Mouse (Mus musculus) erythroblast, embryonic 14.5 days (primary cell): ENCODE data around the gene Tmem132d.

Experiments used
- GATA1 ChIP-seq: IDR thresholded peaks from 2 replicates; pipeline ENCODE4 v1.6.1; 2012; ENCODE audit warnings: low read length, inconsistent platforms, mixed read lengths
- TAL1 ChIP-seq: IDR thresholded peaks from 3 replicates; pipeline ENCODE4 v1.6.1; 2012; ENCODE audit warnings: low read length, inconsistent platforms, mixed read lengths

DNA sequence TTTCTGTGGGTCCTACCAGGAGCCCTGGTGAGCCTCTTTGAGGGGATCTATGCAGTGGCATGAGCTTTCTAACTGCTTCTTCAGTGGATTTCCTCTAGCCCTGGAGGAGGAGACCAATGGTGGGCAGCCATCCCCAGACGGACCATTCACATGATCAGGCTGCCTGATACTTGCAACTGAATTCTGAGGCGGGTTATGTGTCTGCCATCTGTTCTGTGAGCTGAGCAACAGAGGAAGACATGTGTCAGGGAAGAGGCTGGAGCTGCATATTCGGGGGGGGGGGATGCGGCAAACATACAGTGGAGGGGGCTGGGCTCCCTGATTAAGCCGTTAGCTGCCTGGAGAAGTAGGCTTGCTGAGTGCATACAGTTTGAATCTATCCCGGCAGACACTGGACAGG is 19.3 kb upstream of the Tmem132d start:
- TF ChIP-seq TAL1 (no peak), GATA1 (no peak)
